Mouse (Mus musculus) testis, adult 2 months (tissue): ENCODE results near the gene Thumpd3. TPM values are rescaled to one million over a fixed set of nuclear protein-coding genes. Genes with fewer than 3 reads are reported as not detected.

Experiments
- H3K27ac ChIP-seq: fragments of 200-500 bp; 2 replicates; pipeline ENCODE4 v1.5.1; 2012; ENCODE audit warnings: low read depth, low read length; ENCODE audit not compliant: control insufficient read depth, insufficient read depth
- H3K27me3 ChIP-seq: fragments of 200-500 bp; 2 replicates; pipeline ENCODE4 v1.6.1; 2012; ENCODE audit warnings: mild to moderate bottlenecking, low read length, moderate library complexity; ENCODE audit not compliant: control insufficient read depth, insufficient read depth
- H3K36me3 ChIP-seq: fragments of 200-500 bp; 2 replicates; pipeline ENCODE4 v1.6.1; 2012; ENCODE audit warnings: mild to moderate bottlenecking, low read length; ENCODE audit not compliant: control insufficient read depth, insufficient read depth
- H3K4me1 ChIP-seq: fragments of 200-500 bp; 2 replicates; pipeline ENCODE4 v1.6.1; 2012; ENCODE audit warnings: low read length; ENCODE audit not compliant: control insufficient read depth, insufficient read depth
- H3K4me3 ChIP-seq: fragments of 200-500 bp; 2 replicates; pipeline ENCODE4 v1.5.1; 2012; ENCODE audit warnings: low read depth, mild to moderate bottlenecking, low read length, moderate library complexity, mixed read lengths; ENCODE audit not compliant: control insufficient read depth
- CTCF ChIP-seq: fragments of 200-500 bp; IDR thresholded peaks from 2 replicates; pipeline ENCODE4 v1.5.1; 2012; ENCODE audit warnings: low read depth, mild to moderate bottlenecking, inconsistent platforms, low read length, moderate library complexity; ENCODE audit not compliant: control insufficient read depth, insufficient read depth, insufficient replicate concordance
- POLR2A ChIP-seq: fragments of 200-500 bp; IDR thresholded peaks from 2 replicates; pipeline ENCODE4 v1.6.1; 2012; ENCODE audit warnings: low read depth, mild to moderate bottlenecking, inconsistent platforms, low read length, moderate library complexity; ENCODE audit not compliant: control insufficient read depth
- polyA plus RNA-seq: library from polyadenylated mRNA; depleted of rRNA; stranded (reverse); fragments of >200 nt; gene quantifications from 2 replicates; pipeline ENCODE4 v1.2.3, GENCODE M21; 2012

Thumpd3 gene
- polyA plus RNA-seq, 1 experiment = 54.4 TPM

GRCm38 (mm10) chr6:113037946-113038734, 7.9 kb upstream of the Thumpd3 start:
- Histone ChIP-seq H3K27ac (no peak overlapping the region), H3K36me3 (no peaks in the 10 kb centered on the region), H3K4me1 (no peaks in the 10 kb centered on the region), H3K4me3 (no peak overlapping the region), H3K27me3 (no peaks in the 10 kb centered on the region)
- TF ChIP-seq CTCF (peak; percentile 64; the same call in 1 of the 2 replicates), POLR2A (no peak)

GRCm38 (mm10) chr6:113038735-113039058, 7.3 kb upstream of the Thumpd3 start:
- Histone ChIP-seq H3K36me3 (no peaks in the 10 kb centered on the region), H3K4me3 (no peak overlapping the region), H3K4me1 (no peaks in the 10 kb centered on the region), H3K27me3 (no peaks in the 10 kb centered on the region), H3K27ac (no peak overlapping the region)
- TF ChIP-seq POLR2A = no peak
- TF ChIP-seq CTCF = no peak

DNA sequence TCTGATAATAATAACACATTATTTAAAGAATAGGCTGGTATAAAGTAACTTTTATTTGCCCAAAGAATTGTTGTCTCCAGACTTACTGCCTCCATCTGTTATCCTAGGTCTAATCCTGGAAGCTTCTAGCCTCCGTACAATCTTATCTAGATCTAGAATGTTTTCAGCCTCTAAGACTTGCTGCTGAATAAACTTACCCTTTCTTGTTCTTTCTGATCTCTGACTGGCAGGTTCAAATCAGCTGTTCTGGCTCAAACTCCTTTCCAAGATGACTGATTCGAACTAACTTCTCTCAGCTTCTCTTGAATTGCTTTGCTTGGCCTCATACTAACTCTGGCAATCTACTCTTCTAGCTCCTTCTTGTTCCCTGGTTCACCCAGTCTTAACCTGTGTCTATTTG, 5.7 kb upstream of the Thumpd3 start:
- TF ChIP-seq CTCF = no peak
- TF ChIP-seq POLR2A = no peak
- Histone ChIP-seq H3K4me1 (peaks cover 6% of the 10 kb centered on the region), H3K36me3 (no peaks in the 10 kb centered on the region), H3K4me3 (no peak overlapping the region), H3K27ac (no peak overlapping the region), H3K27me3 (no peaks in the 10 kb centered on the region)

DNA sequence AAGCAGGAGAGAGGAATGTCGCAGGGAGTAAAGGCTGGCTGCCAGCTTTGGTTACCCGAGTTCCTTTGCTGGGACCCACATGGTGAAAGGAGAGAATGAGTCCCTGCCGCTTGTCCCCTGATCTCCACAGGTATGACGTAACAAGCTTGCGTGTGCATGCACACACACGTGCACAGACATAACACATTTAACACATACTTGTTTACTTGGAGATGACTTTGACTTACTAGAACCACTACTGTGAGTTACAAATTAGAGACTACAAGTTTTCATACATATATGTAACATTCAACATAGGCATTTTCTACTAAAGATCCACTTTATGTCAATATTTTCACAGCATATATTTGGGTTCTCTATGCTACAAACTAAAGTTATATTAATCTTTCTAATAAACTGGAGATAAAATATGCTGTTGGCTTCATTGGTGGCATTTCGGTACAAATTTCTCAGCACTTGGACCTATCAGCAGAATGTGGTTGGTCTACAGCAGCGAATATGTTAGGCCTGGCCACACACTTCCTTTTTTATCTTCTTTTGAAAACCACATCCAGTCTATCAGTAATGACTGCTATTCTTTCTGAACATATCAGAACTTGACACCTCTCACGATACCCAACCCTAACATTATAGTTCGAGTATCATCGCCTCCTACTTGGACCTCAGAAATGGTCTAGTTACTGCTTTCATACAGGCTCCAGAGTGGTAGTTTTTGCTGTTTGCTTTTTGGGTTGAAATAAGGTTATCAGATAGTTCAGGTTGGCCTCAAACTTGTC, 4.6 kb upstream of the Thumpd3 start:
- Histone ChIP-seq H3K36me3 (no peaks in the 10 kb centered on the region), H3K4me1 (peaks cover 8% of the 10 kb centered on the region), H3K27me3 (no peaks in the 10 kb centered on the region), H3K4me3 (no peak overlapping the region), H3K27ac (no peak overlapping the region)
- TF ChIP-seq CTCF (no peak), POLR2A (no peak)

- peak overlapping the region; percentile 96 for H3K4me3 ChIP-seq
- TF ChIP-seq POLR2A (no peak), CTCF (no peak)
- peak overlapping the region; percentile 95 for H3K27ac ChIP-seq
- H3K27me3 ChIP-seq = no peaks in the 10 kb centered on the region
- H3K4me1 ChIP-seq = peaks cover 10% of the 10 kb centered on the region
- H3K36me3 ChIP-seq = no peaks in the 10 kb centered on the region
These were observed 450 bp upstream of the Thumpd3 start for GRCm38 (mm10) chr6:113045575-113045974.

DNA sequence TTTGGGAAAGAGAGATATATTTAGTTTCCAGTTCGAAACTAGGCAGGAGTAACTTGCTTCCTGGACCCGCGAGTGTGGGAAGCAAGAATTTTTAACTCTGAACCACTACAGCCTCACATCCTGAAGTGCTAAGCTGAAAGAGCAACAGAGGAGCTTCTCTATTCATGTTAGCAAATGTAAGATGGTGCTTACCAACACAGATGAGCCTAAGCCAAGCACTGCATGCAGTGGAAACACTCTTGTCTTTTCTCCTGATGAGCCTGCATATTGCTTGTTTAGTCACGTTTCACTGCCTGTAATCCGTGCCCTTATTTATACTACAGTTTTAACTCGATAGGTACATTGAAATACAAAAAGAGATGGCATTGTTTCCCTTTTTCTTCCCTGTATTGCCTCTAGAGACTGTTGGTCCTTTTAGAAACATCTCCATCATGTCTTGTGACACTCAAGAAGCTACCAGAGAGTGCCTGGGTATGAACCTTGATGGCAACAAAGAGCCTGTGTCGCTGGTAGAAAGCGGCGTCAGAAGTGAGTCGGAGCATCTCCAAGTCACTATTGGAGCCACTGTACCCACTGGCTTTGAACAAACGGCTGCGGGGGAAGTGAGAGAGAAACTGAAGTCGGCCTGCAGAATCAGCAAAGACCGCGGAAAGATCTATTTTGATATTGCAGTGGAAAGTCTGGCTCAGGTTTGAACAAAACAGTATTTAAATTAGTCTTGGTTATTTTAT, 1.2 kb downstream of the Thumpd3 start:
- H3K4me3 ChIP-seq = peak overlapping the region; percentile 96
- no peaks in the 10 kb centered on the region for H3K27me3 ChIP-seq
- H3K27ac ChIP-seq = no peak overlapping the region
- peaks cover 10% of the 10 kb centered on the region for H3K4me1 ChIP-seq
- no peak for TF ChIP-seq CTCF
- no peak for TF ChIP-seq POLR2A
- no peaks in the 10 kb centered on the region for H3K36me3 ChIP-seq

- TF ChIP-seq POLR2A (no peak), CTCF (no peak)
- Histone ChIP-seq H3K27ac (no peak overlapping the region), H3K27me3 (no peaks in the 10 kb centered on the region), H3K36me3 (no peaks in the 10 kb centered on the region), H3K4me1 (peaks cover 10% of the 10 kb centered on the region), H3K4me3 (no peak overlapping the region)
These were observed 2.3 kb downstream of the Thumpd3 start for GRCm38 (mm10) chr6:113048371-113048770.
